ENCODE assay signal across 8 mouse cellular contexts in genomic region chr1:151344283-151345108, GRCm38 (mm10). TPM values are rescaled to one million over a fixed set of nuclear protein-coding genes. Genes with fewer than 3 reads are reported as not detected.
DNase-seq lines count a peak whose midpoint lies in the region; ATAC-seq lines count a peak whose summit lies in the region.

Gene Ivns1abp (plus strand): TSS chr1:151344477.

- no peaks in the 10 kb centered on the region for H3K9me3 ChIP-seq in hindbrain, embryonic 12.5 days (replicated peaks)

- peak; percentile 94 for ATAC-seq in hindbrain, embryonic 12.5 days (ENCODE audit: low FRiP score)

- H3K4me1 ChIP-seq in hindbrain, embryonic 12.5 days: peaks cover 36% of the 10 kb centered on the region

- DNase-seq in NIH3T3 (ENCODE audit: low read depth): peak; percentile 98
- peak; percentile 99 to 100 for DNase-seq in cerebellum, postnatal 10 days
- peak; percentile 97 for DNase-seq in frontal cortex, postnatal 10 days (ENCODE audit: low spot score in 2 of 2)
- DNase-seq in layer of hippocampus, postnatal 14 days (ENCODE audit: low spot score in 2 of 2): peak; percentile 94 to 97
- peak; percentile 98 for DNase-seq in lung, postnatal 14 days
- DNase-seq in retina, adult 2 months (ENCODE audit: low read depth, low spot score): peak; percentile 97
- DNase-seq in thymus, postnatal 36 days: peak; percentile 99

- under 1% methylated on average over 91 of the region's 104 CpGs for WGBS in hindbrain, embryonic 12.5 days

- peak within 1 kb of the TSS; percentile 95 for H3K4me3 ChIP-seq in hindbrain, embryonic 12.5 days

- peaks cover 1% of the 10 kb centered on the region for H3K36me3 ChIP-seq in hindbrain, embryonic 12.5 days

- peak within 1 kb of the TSS; percentile 95 for H3K27ac ChIP-seq in hindbrain, embryonic 12.5 days

- peak within 1 kb of the TSS; percentile 62 for H3K4me2 ChIP-seq in hindbrain, embryonic 12.5 days (replicated peaks)

- H3K9ac ChIP-seq in hindbrain, embryonic 12.5 days: peak within 1 kb of the TSS; percentile 98

- H3K27me3 ChIP-seq in hindbrain, embryonic 12.5 days: no peaks in the 10 kb centered on the region

RNA-seq across cellular contexts. Expression of gene Ivns1abp, which starts in this region (rescaled TPM):
- polyA plus RNA-seq in hindbrain, embryonic 12.5 days (2016; fragmentation: Nextera tagmentation; extraction: Ambion mirVana): 325 and 337 TPM in 2 replicates
- 100 to 1,000 TPM in 1 of 2 experiments, 10 to 100 TPM in 1; 98.2 to 101 TPM for total RNA-seq in layer of hippocampus, postnatal 14 days (2021)

Comparison
In these comparisons a context has a peak if more than half of its experiments do, and no peak if none do; other contexts are left out.
1. Peak in every context shown above with its lines: DNase-seq, ATAC-seq, H3K4me3 ChIP-seq and H3K27ac ChIP-seq.